Mouse (Mus musculus): ENCODE data around the gene Cbr4.

DNA sequence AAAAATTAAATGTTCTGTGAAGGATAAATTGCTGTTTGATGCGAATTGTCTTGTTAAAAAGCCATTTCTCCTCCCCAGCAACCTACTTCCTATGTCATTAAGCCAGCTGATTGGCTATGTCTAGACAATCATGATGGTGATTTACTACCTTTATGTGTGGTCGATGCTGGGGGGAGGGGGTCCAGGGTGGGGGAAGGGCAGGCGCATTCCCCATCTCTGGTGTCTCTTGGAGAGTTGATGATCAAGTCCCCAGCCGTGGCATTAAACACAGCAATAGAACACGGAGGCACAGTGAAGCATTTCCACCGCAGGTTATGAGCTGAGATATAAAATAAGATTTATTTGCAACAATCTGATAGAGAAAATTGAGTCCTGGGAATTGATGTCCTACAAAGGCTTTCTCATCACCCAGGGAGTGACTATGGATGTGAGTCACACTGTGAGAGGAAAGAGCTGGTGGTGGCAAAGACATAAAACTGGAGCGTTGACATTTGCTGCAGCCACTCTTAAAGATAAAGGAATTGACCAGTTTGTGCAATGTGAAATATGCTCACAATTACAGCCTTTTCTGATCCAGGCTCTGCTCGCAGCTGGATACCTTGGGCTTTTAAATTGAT lies 35.7 kb upstream of the Cbr4 start:
- TF ChIP-seq CTCF (IDR thresholded peaks at IDR 0.05; ENCODE audit: borderline replicate concordance, insufficient read depth, low read length) (no peak), POLR2A (IDR thresholded peaks at IDR 0.05; ENCODE audit: low read depth, low read length) (no peak)
